Mouse (Mus musculus): ENCODE data around the gene Gm17720. TPM values are rescaled to one million over a fixed set of nuclear protein-coding genes. Genes with fewer than 3 reads are reported as not detected.
A peak's percentile ranks its signal among the peaks of the same experiment; 100 is the strongest.

Gene Gm17720
- not detected in 2 replicates for polyA plus RNA-seq (2016; fragmentation: Nextera tagmentation; extraction: Ambion mirVana)

- WGBS, result 86% methylated on average over 3 of the region's 3 CpGs
- Histone ChIP-seq H3K27ac (replicated peaks) (no peak within 1 kb of the TSS), H3K9me3 (no peaks in the 10 kb centered on the region), H3K27me3 (replicated peaks; ENCODE audit: low read depth, poor library complexity, severe bottlenecking) (no peaks in the 10 kb centered on the region), H3K36me3 (replicated peaks) (no peaks in the 10 kb centered on the region), H3K4me1 (no peaks in the 10 kb centered on the region), H3K4me3 (no peak within 1 kb of the TSS)
- DNase-seq (ENCODE audit: low spot score), result no peak
Measured at GRCm38 (mm10) chr8:110102653-110103052, at the start of gene Gm17720. Gene Gm17720 (minus strand): TSS chr8:110102753.

GRCm38 (mm10) chr8:110145538-110145937, 43.0 kb upstream of the Gm17720 start:
- no peaks in the 10 kb centered on the region for H3K9me3 ChIP-seq
- no peaks in the 10 kb centered on the region for H3K36me3 ChIP-seq (replicated peaks)
- no peak overlapping the region for H3K27ac ChIP-seq (replicated peaks)
- H3K4me1 ChIP-seq, result no peaks in the 10 kb centered on the region
- no peak overlapping the region for H3K4me3 ChIP-seq
- DNase-seq (ENCODE audit: low spot score), result peak; percentile 69
- 0 out of 2 replicates have a peak, but pooled peaks cover 4% of the 10 kb centered on the region for H3K27me3 ChIP-seq (replicated peaks; ENCODE audit: low read depth, poor library complexity, severe bottlenecking)
- WGBS, result 0% methylated on average over 4 of the region's 4 CpGs

- Histone ChIP-seq H3K4me3 (no peak overlapping the region), H3K27me3 (replicated peaks; ENCODE audit: low read depth, poor library complexity, severe bottlenecking) (0 out of 2 replicates have a peak, but pooled peaks cover 4% of the 10 kb centered on the region), H3K9me3 (no peaks in the 10 kb centered on the region), H3K36me3 (replicated peaks) (no peaks in the 10 kb centered on the region), H3K4me1 (no peaks in the 10 kb centered on the region), H3K27ac (replicated peaks) (no peak overlapping the region)
- 75% methylated on average over 4 of the region's 4 CpGs for WGBS
- DNase-seq (ENCODE audit: low spot score), result no peak
Measured at GRCm38 (mm10) chr8:110140770-110141169, 38.2 kb upstream of the Gm17720 start.

- 84% methylated on average over 3 of the region's 3 CpGs for WGBS
- Histone ChIP-seq H3K4me1 (no peaks in the 10 kb centered on the region), H3K36me3 (replicated peaks) (no peaks in the 10 kb centered on the region), H3K27ac (replicated peaks) (no peak overlapping the region), H3K9me3 (no peaks in the 10 kb centered on the region), H3K27me3 (replicated peaks; ENCODE audit: low read depth, poor library complexity, severe bottlenecking) (0 out of 2 replicates have a peak, but pooled peaks cover 4% of the 10 kb centered on the region), H3K4me3 (no peak overlapping the region)
- DNase-seq (ENCODE audit: low spot score), result no peak
Measured at GRCm38 (mm10) chr8:110140156-110140555, 37.6 kb upstream of the Gm17720 start.

- no peaks in the 10 kb centered on the region for H3K9me3 ChIP-seq
- no peak for DNase-seq (ENCODE audit: low spot score)
- H3K4me1 ChIP-seq, result no peaks in the 10 kb centered on the region
- no peak overlapping the region for H3K4me3 ChIP-seq
- 81% methylated on average over 7 of the region's 7 CpGs for WGBS
- H3K27me3 ChIP-seq (replicated peaks; ENCODE audit: low read depth, poor library complexity, severe bottlenecking), result no peaks in the 10 kb centered on the region
- H3K27ac ChIP-seq (replicated peaks), result no peak overlapping the region
- no peaks in the 10 kb centered on the region for H3K36me3 ChIP-seq (replicated peaks)
Measured at GRCm38 (mm10) chr8:110135515-110135914, 33.0 kb upstream of the Gm17720 start.

GRCm38 (mm10) chr8:110134236-110134635, 31.7 kb upstream of the Gm17720 start:
- no peak for DNase-seq (ENCODE audit: low spot score)
- Histone ChIP-seq H3K27ac (replicated peaks) (no peak overlapping the region), H3K36me3 (replicated peaks) (no peaks in the 10 kb centered on the region), H3K4me3 (no peak overlapping the region), H3K27me3 (replicated peaks; ENCODE audit: low read depth, poor library complexity, severe bottlenecking) (no peaks in the 10 kb centered on the region), H3K9me3 (no peaks in the 10 kb centered on the region), H3K4me1 (no peaks in the 10 kb centered on the region)
- WGBS, result 93% methylated on average over 8 of the region's 8 CpGs

- 22% methylated on average over 13 of the region's 13 CpGs for WGBS
- no peaks in the 10 kb centered on the region for H3K27me3 ChIP-seq (replicated peaks; ENCODE audit: low read depth, poor library complexity, severe bottlenecking)
Measured at GRCm38 (mm10) chr8:110130537-110130936, 28.0 kb upstream of the Gm17720 start.

GRCm38 (mm10) chr8:110119715-110120114, 17.2 kb upstream of the Gm17720 start:
- Histone ChIP-seq H3K27ac (replicated peaks) (no peak overlapping the region), H3K4me3 (no peak overlapping the region), H3K9me3 (no peaks in the 10 kb centered on the region), H3K27me3 (replicated peaks; ENCODE audit: low read depth, poor library complexity, severe bottlenecking) (no peaks in the 10 kb centered on the region), H3K36me3 (replicated peaks) (no peaks in the 10 kb centered on the region), H3K4me1 (no peaks in the 10 kb centered on the region)
- peak; percentile 25 for DNase-seq (ENCODE audit: low spot score)
- 46% methylated on average over 6 of the region's 6 CpGs for WGBS

More at GRCm38 (mm10) chr8:110130537-110130936, 28.0 kb upstream of the Gm17720 start:
- DNase-seq (ENCODE audit: low spot score), result peak; percentile 85
- Histone ChIP-seq H3K4me3 (no peak overlapping the region), H3K36me3 (replicated peaks) (no peaks in the 10 kb centered on the region), H3K4me1 (no peaks in the 10 kb centered on the region), H3K27ac (replicated peaks) (no peak overlapping the region), H3K9me3 (peaks cover 6% of the 10 kb centered on the region; the same call in 1 of the 2 replicates)

GRCm38 (mm10) chr8:110101676-110102075, 877 bp downstream of the Gm17720 start:
- Histone ChIP-seq H3K4me1 (no peaks in the 10 kb centered on the region), H3K27ac (replicated peaks) (no peak overlapping the region), H3K36me3 (replicated peaks) (no peaks in the 10 kb centered on the region), H3K4me3 (no peak overlapping the region), H3K9me3 (no peaks in the 10 kb centered on the region), H3K27me3 (replicated peaks; ENCODE audit: low read depth, poor library complexity, severe bottlenecking) (no peaks in the 10 kb centered on the region)
- no peak for DNase-seq (ENCODE audit: low spot score)
- WGBS, result 89% methylated on average over 15 of the region's 15 CpGs

- Histone ChIP-seq H3K9me3 (no peaks in the 10 kb centered on the region), H3K36me3 (replicated peaks) (no peaks in the 10 kb centered on the region), H3K27me3 (replicated peaks; ENCODE audit: low read depth, poor library complexity, severe bottlenecking) (no peaks in the 10 kb centered on the region), H3K4me3 (no peak within 1 kb of the TSS), H3K4me1 (no peaks in the 10 kb centered on the region), H3K27ac (replicated peaks) (no peak within 1 kb of the TSS)
- 81% methylated on average over 12 of the region's 12 CpGs for WGBS
- DNase-seq (ENCODE audit: low spot score), result no peak
Measured at GRCm38 (mm10) chr8:110100907-110101306, 1.6 kb downstream of the Gm17720 start, which contains the start of gene Gm21964. Gene Gm21964 (plus strand): TSS chr8:110101207.

GRCm38 (mm10) chr8:110091869-110092268, 10.7 kb downstream of the Gm17720 start:
- H3K9me3 ChIP-seq, result peaks cover 18% of the 10 kb centered on the region
- DNase-seq (ENCODE audit: low spot score), result no peak
- H3K36me3 ChIP-seq (replicated peaks), result peaks cover 38% of the 10 kb centered on the region
- H3K27me3 ChIP-seq (replicated peaks; ENCODE audit: low read depth, poor library complexity, severe bottlenecking), result no peaks in the 10 kb centered on the region
- no peak overlapping the region for H3K27ac ChIP-seq (replicated peaks)
- H3K4me3 ChIP-seq, result no peak overlapping the region
- 51% methylated on average over 1 of the region's 1 CpGs for WGBS
- no peaks in the 10 kb centered on the region for H3K4me1 ChIP-seq

- Histone ChIP-seq H3K4me1 (peaks cover 19% of the 10 kb centered on the region), H3K9me3 (0 out of 2 replicates have a peak, but pooled peaks cover 3% of the 10 kb centered on the region), H3K27ac (replicated peaks) (no peak overlapping the region), H3K36me3 (replicated peaks) (peaks cover 46% of the 10 kb centered on the region), H3K27me3 (replicated peaks; ENCODE audit: low read depth, poor library complexity, severe bottlenecking) (no peaks in the 10 kb centered on the region; the same call in 1 of the 2 replicates), H3K4me3 (no peak overlapping the region)
- WGBS, result 82% methylated on average over 11 of the region's 11 CpGs
- DNase-seq (ENCODE audit: low spot score), result no peak
Measured at GRCm38 (mm10) chr8:110082416-110083105, 20.0 kb downstream of the Gm17720 start.

Data from embryonic facial prominence, embryonic 10.5 days (tissue).